Mouse (Mus musculus) layer of hippocampus, postnatal 14 days (tissue): ENCODE results near the gene Vmn1r80. TPM values are rescaled to one million over a fixed set of nuclear protein-coding genes. Genes with fewer than 3 reads are reported as not detected.
"Not testable (repeated sequence)": the region's sequence is repeated elsewhere in the genome, so short reads cannot be mapped to it uniquely, and the experiment has no call there.

ENCODE experiments used
- DNase-seq, 2 experiments: peaks; one replicate each; pipeline ENCODE4 v3.0.0; 2021 to 2022; ENCODE audit warnings: low spot score in 2 of 2, mixed read lengths in 1 of 2
- long read RNA-seq, 2 experiments: library from polyadenylated mRNA; stranded (forward); transcript quantifications; one replicate each; pipeline ENCODE4 v2.0.0; 2021
- total RNA-seq, 2 experiments: library from RNA; stranded (reverse); gene quantifications; 2 replicates each; pipeline ENCODE4 v1.2.3; 2021

Gene Vmn1r80
- not detected for total RNA-seq
- long read RNA-seq, experiment 1 = 0 reads
- long read RNA-seq, experiment 2 = 0 reads

DNA sequence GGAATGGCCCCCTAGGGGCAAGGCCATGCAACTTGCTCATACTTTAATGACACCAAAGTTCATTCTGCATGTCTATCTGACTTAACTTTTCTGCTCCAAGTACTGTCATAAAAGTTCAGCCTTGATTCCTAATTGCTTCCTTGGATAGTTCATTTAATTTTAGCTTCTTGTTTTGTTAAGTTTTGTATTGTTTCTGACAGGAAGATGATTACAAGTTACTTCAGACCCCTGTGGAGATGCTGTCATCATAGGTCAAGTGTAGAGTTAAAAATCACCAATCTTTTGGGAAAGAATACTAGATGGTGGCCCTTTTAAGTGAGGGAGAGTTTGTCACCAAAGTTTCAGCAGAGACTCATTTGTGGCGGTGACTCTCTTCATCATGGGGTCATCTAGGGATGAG lies at the start of gene Vmn1r80:
Vmn1r80 (plus strand) TSS at position 301 of the 400 bp plus-strand sequence.
- no peak for DNase-seq

DNA sequence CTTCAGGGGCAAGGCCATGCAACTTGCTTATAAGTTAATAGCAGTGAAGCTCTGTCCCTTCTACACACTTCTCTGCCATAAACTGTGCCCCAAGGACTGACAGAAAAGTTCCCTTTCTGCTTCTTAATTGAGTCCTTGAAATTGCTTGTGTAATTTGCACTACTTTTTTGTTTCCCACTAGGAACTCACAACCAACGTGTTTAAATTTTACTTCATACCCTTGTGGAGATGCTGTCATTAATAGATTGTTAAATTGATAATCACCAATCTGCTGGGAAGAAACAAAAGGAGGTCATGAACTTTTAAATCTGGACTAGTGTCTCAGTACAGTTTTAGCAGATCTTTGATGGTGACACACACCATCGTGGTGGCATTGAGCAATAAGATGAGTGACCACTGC lies 39.1 kb upstream of the Vmn1r80 start, which contains the start of gene Vmn1r78:
Vmn1r78 (plus strand) TSS at position 301 of the 400 bp plus-strand sequence.
- no peak for DNase-seq

DNA sequence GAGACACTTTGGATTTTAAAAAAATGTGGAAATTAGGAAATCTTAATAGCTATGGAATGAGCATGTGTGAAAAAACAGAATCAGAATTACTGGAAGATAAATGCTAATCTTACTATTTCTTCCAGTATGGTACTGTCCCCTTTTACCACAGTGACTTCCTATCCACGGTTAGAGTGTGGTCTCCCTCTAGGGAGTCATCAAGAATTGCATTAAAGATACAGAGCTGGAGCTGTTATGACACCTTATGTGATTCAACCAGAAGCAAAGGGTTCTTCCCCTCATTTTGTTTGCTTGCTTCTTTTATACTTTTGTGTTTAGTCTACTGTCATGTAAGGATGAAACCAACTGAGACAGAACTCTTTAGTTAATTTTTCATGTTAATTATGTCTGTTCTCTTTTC lies 32.6 kb upstream of the Vmn1r80 start:
- DNase-seq = not testable (repeated sequence)

DNA sequence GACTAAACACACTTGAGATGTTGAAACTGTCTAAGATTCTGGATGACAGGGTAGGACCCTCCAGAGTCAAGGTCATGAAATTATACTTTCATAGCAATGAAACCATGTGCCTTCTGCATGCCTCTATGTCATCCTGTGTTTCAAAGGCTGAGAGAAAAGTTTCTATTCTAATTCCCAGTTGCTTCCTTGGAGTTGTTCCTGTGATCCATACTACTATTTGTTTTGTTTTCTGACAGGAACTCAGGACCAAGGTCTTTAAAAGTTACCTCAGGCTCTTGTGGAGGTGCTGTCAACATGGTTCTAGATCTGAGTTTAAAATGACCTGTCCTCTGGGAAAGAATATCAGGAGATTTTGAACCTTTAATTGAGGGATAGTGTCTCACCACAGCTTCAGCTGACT lies 18.1 kb upstream of the Vmn1r80 start, which contains the start of gene Vmn1r79:
Vmn1r79 (plus strand) TSS at position 301 of the 400 bp plus-strand sequence.
- DNase-seq = not testable (repeated sequence)

DNA sequence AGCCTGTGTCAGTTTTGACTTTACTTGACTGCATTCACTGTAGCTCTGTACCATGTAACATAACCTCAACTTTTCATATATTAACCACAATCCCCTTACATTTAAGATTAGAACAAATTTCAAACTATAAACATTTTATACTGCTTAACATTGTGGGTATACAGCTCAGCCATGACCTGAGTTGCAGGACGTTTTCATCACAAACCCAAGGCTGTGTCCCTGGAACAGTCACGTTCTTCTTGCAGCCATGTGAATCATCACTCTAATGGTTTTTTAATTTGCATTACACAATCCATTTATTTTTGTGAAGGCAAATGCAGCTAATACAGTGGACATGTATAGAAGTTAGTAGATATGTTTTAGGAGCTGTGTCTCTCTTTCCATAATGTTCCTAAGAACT lies 16.2 kb upstream of the Vmn1r80 start:
- not testable (repeated sequence) for DNase-seq

DNA sequence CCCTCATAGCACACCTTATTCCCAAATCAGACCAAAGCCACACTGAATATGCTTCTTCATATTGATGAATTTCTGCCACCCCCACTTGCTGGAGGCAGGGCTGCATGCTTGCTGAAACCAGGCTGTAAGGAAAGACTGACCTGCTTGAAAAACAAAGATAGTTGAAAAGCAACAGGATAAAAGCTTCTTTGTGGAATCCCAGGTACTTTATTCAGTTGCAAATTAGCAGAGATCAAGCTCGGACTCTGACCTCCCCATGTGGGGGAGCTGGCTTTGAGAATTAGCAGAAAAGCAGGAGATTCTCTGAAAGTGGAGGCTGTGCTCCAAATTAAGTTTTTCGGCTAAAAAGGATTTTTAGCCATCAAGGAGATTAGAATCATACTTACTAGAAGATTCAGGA lies 15.1 kb downstream of the Vmn1r80 start:
- no peak for DNase-seq

Other genes with a start within 250 kb of the Vmn1r80 start
- not detected for gene Vmn1r77, start 152.5 kb upstream of the Vmn1r80 start, total RNA-seq
- not detected for gene Vmn1r78, start 39.0 kb upstream of the Vmn1r80 start, total RNA-seq
- not detected for gene Vmn1r79, start 18.0 kb upstream of the Vmn1r80 start, total RNA-seq
- not detected for gene Vmn1r81, start 79.0 kb downstream of the Vmn1r80 start, total RNA-seq
- not detected for gene Vmn1r82, start 111.1 kb downstream of the Vmn1r80 start, total RNA-seq
- not detected for gene Vmn1r83, start 140.2 kb downstream of the Vmn1r80 start, total RNA-seq
- not detected for gene Vmn1r84, start 180.0 kb downstream of the Vmn1r80 start, total RNA-seq
- gene Zfp551, start 233.5 kb downstream of the Vmn1r80 start, total RNA-seq = 1 to 10 TPM; 7.6 TPM